Mouse (Mus musculus) G1E (cell line): ENCODE measurements around the gene Prcc.
"Not testable (repeated sequence)": the region's sequence is repeated elsewhere in the genome, so short reads cannot be mapped to it uniquely, and the experiment has no call there.

Experiments
- CTCF ChIP-seq: IDR thresholded peaks from 2 replicates; pipeline ENCODE4 v1.5.1; 2012; ENCODE audit warnings: low read depth, low read length, inconsistent platforms, mixed read lengths
- GATA1 ChIP-seq: IDR thresholded peaks from 2 replicates; pipeline ENCODE4 v1.6.1; 2012; ENCODE audit warnings: borderline replicate concordance, low read length, inconsistent platforms, mixed read lengths
- GATA2 ChIP-seq: IDR thresholded peaks from 2 replicates; pipeline ENCODE4 v1.6.1; 2012; ENCODE audit warnings: low read depth, low read length, inconsistent platforms, borderline replicate concordance
- POLR2AphosphoS5 ChIP-seq: IDR thresholded peaks from 2 replicates; pipeline ENCODE4 v1.6.1; 2012; ENCODE audit warnings: low read depth, low read length, inconsistent platforms; ENCODE audit not compliant: insufficient replicate concordance
- TAL1 ChIP-seq: conservative IDR thresholded peaks from 2 replicates; pipeline ENCODE4 v1.6.1; 2012; ENCODE audit warnings: low read depth, low read length, inconsistent platforms, mixed read lengths

DNA sequence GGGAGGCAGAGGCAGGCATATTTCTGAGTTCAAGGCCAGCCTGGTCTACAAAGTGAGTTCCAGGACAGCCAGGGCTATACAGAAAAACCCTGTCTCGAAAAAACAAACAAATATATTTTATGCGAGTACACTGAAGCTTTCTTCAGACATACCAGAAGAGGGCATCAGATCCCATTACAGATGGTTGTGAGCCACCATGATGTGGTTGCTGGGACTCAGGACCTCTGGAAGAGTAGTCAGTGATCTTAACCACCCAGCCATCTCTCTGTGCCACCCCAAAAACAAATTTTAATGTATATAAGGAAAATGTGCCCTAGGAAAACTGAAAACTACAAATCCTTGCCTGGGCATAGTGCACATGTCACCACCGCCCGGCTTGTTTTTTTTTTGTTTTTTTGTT lies 2.0 kb upstream of the Prcc start:
- not testable (repeated sequence) for TF ChIP-seq TAL1, CTCF, GATA1, POLR2AphosphoS5, GATA2
